Mouse (Mus musculus) kidney, embryonic 16.5 days (tissue): ENCODE data around the gene Rassf8. TPM values are rescaled to one million over a fixed set of nuclear protein-coding genes. Genes with fewer than 3 reads are reported as not detected.

Source experiments
- ATAC-seq: fragments of 200-750 bp; cut with Nextera tagmentation; 2 replicates; pipeline ENCODE4 v1.8.0; 2017; ENCODE audit warnings: moderate TSS enrichment; ENCODE audit not compliant: low FRiP score, low TSS enrichment
- H3K27ac ChIP-seq: fragments of 300-500 bp; sonication (generic); 2 replicates; pipeline ENCODE4 v1.5.1; 2014; ENCODE audit warnings: low read length
- H3K27me3 ChIP-seq: fragments of 300-500 bp; sonication (generic); 2 replicates; pipeline ENCODE4 v1.6.1; 2014; ENCODE audit warnings: low read length, control low read depth, mixed read lengths; ENCODE audit not compliant: insufficient read depth
- H3K36me3 ChIP-seq: fragments of 300-500 bp; sonication (generic); 2 replicates; pipeline ENCODE4 v1.6.1; 2014; ENCODE audit warnings: low read length, control low read depth, mixed read lengths; ENCODE audit not compliant: insufficient read depth
- H3K4me1 ChIP-seq: fragments of 300-500 bp; sonication (generic); 2 replicates; pipeline ENCODE4 v1.6.1; 2014; ENCODE audit warnings: low read length, control low read depth, mixed read lengths; ENCODE audit not compliant: insufficient read depth
- H3K4me2 ChIP-seq: fragments of 300-500 bp; sonication (generic); replicated peaks from 2 replicates; pipeline ENCODE4 v1.6.1; 2014; ENCODE audit warnings: low read depth, low read length
- H3K4me3 ChIP-seq: fragments of 300-500 bp; sonication (generic); 2 replicates; pipeline ENCODE4 v1.5.1; 2014; ENCODE audit warnings: mild to moderate bottlenecking, low read length
- H3K9ac ChIP-seq: fragments of 300-500 bp; sonication (generic); replicated peaks from 2 replicates; pipeline ENCODE4 v1.6.1; 2014; ENCODE audit warnings: low read length
- H3K9me3 ChIP-seq: fragments of 300-500 bp; sonication (generic); 2 replicates; pipeline ENCODE4 v1.6.1; 2016; ENCODE audit warnings: low read length, control low read depth
- WGBS: fragments of 180-500 bp; shearing (Covaris S2); extraction: QIAGEN DNeasy Blood & Tissue Kit; methylation state at CpG from one replicate; pipeline ENCODE4 v1.1.7; 2014; 5-methylcytosine and 5-hydroxymethylcytosine counted together
- polyA plus RNA-seq: library from polyadenylated mRNA; unstranded; fragments of >200 nt; fragmentation: Nextera tagmentation; extraction: Ambion mirVana; gene quantifications from 2 replicates; pipeline ENCODE4 v1.2.1, GENCODE M21; 2015

Rassf8 gene
- 4.6 and 5.9 TPM in 2 replicates for polyA plus RNA-seq

DNA sequence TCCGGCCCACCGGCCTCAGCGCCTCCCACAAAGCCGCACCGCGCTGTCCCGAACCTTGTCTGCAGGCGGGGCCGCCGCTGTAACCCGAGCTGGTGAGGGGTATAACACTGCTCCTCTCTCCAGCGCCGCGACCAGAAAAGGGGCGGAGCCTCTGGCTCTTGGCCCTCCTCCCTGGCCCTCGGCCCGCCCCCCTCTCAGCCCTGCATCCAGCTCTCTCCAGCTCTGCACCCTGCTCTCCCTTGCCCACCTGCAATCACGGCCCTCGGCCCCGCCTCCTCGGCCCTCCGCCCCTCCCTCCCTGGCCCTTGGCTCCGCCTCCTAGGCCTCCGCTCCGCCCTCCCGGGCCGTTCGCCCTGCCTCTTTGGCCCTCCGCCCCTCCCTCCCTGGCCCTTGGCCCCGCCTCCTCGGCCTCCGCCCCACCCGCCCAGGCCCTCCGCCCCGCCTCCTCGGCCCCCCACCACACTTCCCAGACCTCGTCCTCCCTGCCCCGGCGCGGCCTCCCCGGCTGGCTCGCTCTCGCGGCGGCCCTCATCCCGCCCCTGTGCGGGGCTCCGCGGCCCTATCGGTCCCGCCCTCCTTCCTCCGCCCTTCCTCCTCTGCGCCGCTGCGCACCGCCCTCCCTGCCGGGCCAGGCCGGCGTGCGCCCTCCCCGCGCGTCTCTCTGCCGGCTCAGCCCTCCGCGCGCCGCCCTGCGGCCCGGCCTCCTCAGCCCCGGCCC, at the start of gene Rassf8:
Gene Rassf8, plus strand, starts transcription at position 617 of the 718 bp plus-strand sequence.
- Histone ChIP-seq H3K4me2 (peak within 1 kb of the TSS; percentile 78), H3K27me3 (no peaks in the 10 kb centered on the region), H3K9ac (peak within 1 kb of the TSS; percentile 91), H3K4me3 (peak within 1 kb of the TSS; percentile 87), H3K27ac (peak within 1 kb of the TSS; percentile 95), H3K9me3 (peaks cover 1% of the 10 kb centered on the region; the same call in 1 of the 2 replicates), H3K4me1 (peaks cover 14% of the 10 kb centered on the region; the same call in 1 of the 2 replicates), H3K36me3 (peaks cover 11% of the 10 kb centered on the region; the same call in 1 of the 2 replicates)
- WGBS: under 1% methylated on average over 38 of the region's 71 CpGs
- peak; percentile 98 for ATAC-seq

GRCm38 (mm10) chr6:145701021-145701540, 45.5 kb upstream of the Rassf8 start:
- no peaks in the 10 kb centered on the region for H3K4me1 ChIP-seq
- no peak overlapping the region for H3K4me3 ChIP-seq
- 59% methylated on average over 8 of the region's 8 CpGs for WGBS
- H3K27ac ChIP-seq: no peak overlapping the region
- ATAC-seq: no peak
- H3K36me3 ChIP-seq: no peaks in the 10 kb centered on the region
- no peaks in the 10 kb centered on the region for H3K9me3 ChIP-seq
- no peak overlapping the region for H3K4me2 ChIP-seq
- H3K27me3 ChIP-seq: no peaks in the 10 kb centered on the region
- no peak overlapping the region for H3K9ac ChIP-seq

GRCm38 (mm10) chr6:145703667-145704066, 42.9 kb upstream of the Rassf8 start:
- Histone ChIP-seq H3K27me3 (no peaks in the 10 kb centered on the region), H3K27ac (no peak overlapping the region), H3K36me3 (no peaks in the 10 kb centered on the region), H3K4me2 (no peak overlapping the region), H3K9ac (no peak overlapping the region), H3K9me3 (no peaks in the 10 kb centered on the region), H3K4me3 (no peak overlapping the region), H3K4me1 (no peaks in the 10 kb centered on the region)
- ATAC-seq: no peak
- 83% methylated on average over 6 of the region's 6 CpGs for WGBS

- Histone ChIP-seq H3K27me3 (no peaks in the 10 kb centered on the region), H3K36me3 (no peaks in the 10 kb centered on the region), H3K4me3 (no peak overlapping the region), H3K4me1 (peaks cover 8% of the 10 kb centered on the region), H3K9me3 (no peaks in the 10 kb centered on the region), H3K27ac (no peak overlapping the region), H3K4me2 (no peak overlapping the region), H3K9ac (no peak overlapping the region)
- 89% methylated on average over 18 of the region's 18 CpGs for WGBS
- no peak for ATAC-seq
Observed at GRCm38 (mm10) chr6:145709956-145710720, 36.4 kb upstream of the Rassf8 start.

DNA sequence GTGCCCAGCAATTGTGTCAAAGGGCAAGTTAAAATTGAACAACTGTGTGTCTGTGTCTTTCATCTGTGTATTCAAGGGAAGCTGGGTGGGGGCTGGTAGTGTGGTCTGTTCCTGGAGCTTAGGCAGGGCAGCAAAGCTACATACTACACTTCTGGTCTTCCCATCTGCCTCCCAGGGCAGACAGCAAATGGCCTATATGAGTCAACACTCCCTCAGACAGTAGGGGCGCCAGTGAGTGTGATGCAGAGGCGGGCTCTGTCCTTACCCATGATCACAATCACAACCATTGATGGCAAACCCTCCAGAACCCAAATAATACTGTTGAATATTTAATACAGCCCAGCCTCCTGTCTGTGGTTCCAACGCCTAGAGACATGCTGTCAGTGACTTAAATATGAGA, 35.8 kb upstream of the Rassf8 start:
- ATAC-seq: no peak
- no peak overlapping the region for H3K4me3 ChIP-seq
- no peak overlapping the region for H3K27ac ChIP-seq
- WGBS: 89% methylated on average over 3 of the region's 3 CpGs
- peaks cover 8% of the 10 kb centered on the region for H3K4me1 ChIP-seq
- H3K36me3 ChIP-seq: no peaks in the 10 kb centered on the region
- H3K4me2 ChIP-seq: no peak overlapping the region
- H3K9ac ChIP-seq: no peak overlapping the region
- no peaks in the 10 kb centered on the region for H3K27me3 ChIP-seq
- no peaks in the 10 kb centered on the region for H3K9me3 ChIP-seq

DNA sequence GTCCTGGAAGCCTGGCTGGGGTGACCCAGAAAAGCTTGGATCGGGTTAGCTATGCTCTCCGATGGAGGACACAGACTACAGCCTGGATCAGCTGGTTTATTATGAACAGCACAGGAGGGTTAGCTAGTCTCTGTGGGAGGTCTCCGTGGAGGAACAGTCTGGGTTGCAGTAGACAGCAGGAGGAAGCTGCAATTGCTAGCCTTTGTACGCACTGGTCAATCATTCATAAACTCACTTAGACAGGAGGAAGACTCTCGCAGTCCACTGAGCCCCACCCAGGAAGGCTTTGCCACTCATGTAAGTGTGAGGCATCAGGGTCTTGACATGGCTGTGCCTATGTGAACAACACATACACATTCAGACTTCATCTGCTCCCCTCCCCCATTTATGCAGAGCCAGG, 35.2 kb upstream of the Rassf8 start:
- Histone ChIP-seq H3K27ac (no peak overlapping the region), H3K36me3 (no peaks in the 10 kb centered on the region), H3K27me3 (no peaks in the 10 kb centered on the region), H3K9me3 (no peaks in the 10 kb centered on the region), H3K9ac (no peak overlapping the region), H3K4me2 (no peak overlapping the region), H3K4me3 (no peak overlapping the region), H3K4me1 (peaks cover 8% of the 10 kb centered on the region)
- peak; percentile 75; the same call in 1 of the 2 replicates for ATAC-seq
- WGBS: 64% methylated on average over 5 of the region's 5 CpGs

DNA sequence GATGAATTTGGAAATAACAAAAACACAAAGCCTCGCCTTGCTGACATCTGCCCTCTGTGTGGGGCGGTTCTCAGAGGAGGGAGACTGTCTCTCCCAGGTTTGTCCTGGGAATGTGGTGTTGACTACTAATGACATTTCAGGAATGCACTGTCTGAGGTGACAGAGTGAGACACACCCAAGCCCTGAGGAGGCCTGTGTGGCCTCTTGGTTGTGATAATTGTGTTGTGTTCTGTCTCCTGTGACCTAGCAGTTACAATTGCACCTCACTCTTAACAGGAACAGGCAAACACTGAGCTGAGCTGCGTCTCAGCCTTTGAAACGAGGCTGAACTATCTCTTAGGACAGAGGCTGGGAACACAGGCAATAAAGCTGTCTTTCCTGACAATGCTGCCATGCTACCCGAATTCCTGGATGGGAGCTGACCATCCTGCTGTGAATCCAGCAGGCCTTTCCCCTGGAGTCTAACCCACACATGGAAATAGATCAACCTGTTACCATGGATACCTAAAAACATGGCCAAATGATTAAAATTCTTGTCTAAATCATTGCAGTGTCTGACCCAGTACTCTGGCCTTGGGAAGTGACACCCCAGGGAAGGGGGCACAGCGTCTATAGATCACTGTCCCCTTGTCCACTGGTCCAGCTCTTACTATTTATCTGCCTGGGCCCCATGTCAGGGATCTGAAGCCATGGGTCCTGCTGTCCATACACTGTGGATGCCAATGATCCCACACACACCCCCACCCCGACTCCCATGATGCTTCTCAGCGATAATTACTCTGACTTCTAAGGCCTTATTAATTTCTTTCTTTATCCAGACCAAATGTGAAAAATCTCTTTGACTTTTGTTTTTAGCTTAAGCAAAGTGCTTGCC, 33.1 kb upstream of the Rassf8 start:
- Histone ChIP-seq H3K4me1 (peaks cover 8% of the 10 kb centered on the region), H3K9ac (no peak overlapping the region), H3K36me3 (no peaks in the 10 kb centered on the region), H3K9me3 (no peaks in the 10 kb centered on the region), H3K4me3 (no peak overlapping the region), H3K27me3 (no peaks in the 10 kb centered on the region), H3K4me2 (no peak overlapping the region), H3K27ac (0 out of 2 replicates have a peak overlapping the region, but pooled peaks have one; percentile 5)
- no peak for ATAC-seq
- WGBS: 49% methylated on average over 8 of the region's 8 CpGs

GRCm38 (mm10) chr6:145714131-145714530, 32.4 kb upstream of the Rassf8 start:
- peaks cover 8% of the 10 kb centered on the region for H3K4me1 ChIP-seq
- H3K9ac ChIP-seq: no peak overlapping the region
- no peaks in the 10 kb centered on the region for H3K27me3 ChIP-seq
- H3K36me3 ChIP-seq: no peaks in the 10 kb centered on the region
- ATAC-seq: no peak
- WGBS: 79% methylated on average over 1 of the region's 1 CpGs
- H3K27ac ChIP-seq: no peak overlapping the region
- H3K4me3 ChIP-seq: no peak overlapping the region
- H3K9me3 ChIP-seq: no peaks in the 10 kb centered on the region
- H3K4me2 ChIP-seq: no peak overlapping the region

DNA sequence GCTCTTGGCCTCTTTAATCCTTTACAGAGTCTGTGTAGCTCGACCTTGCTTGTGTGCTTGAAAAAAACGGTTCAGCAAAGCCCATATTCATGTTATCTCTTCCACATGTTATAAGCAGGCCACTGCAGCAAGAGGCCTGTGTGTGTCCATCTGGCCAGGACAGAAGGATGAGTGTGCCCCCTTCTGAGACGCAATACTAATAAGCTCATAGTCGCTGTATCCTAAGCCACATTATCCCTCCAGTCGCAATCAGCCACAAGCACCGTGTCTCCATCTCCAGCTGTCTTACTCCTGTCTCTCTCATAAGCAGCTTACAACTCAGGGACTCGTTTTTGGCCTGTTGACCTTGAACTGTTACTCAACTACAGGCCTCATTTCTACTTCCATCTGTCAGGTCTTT, 24.0 kb upstream of the Rassf8 start:
- H3K27ac ChIP-seq: no peak overlapping the region
- ATAC-seq: no peak
- no peaks in the 10 kb centered on the region for H3K9me3 ChIP-seq
- H3K4me1 ChIP-seq: no peaks in the 10 kb centered on the region
- H3K27me3 ChIP-seq: no peaks in the 10 kb centered on the region
- H3K36me3 ChIP-seq: no peaks in the 10 kb centered on the region
- H3K9ac ChIP-seq: no peak overlapping the region
- H3K4me2 ChIP-seq: no peak overlapping the region
- no peak overlapping the region for H3K4me3 ChIP-seq
- 74% methylated on average over 7 of the region's 7 CpGs for WGBS
